Mouse (Mus musculus) cerebellum, adult 2 months (tissue): ENCODE data around the gene Cbfa2t3.

Source experiments
- CTCF ChIP-seq: fragments of 200-500 bp; IDR thresholded peaks from 2 replicates; pipeline ENCODE4 v1.5.1; 2011; ENCODE audit warnings: low read depth, mild to moderate bottlenecking, control low read depth, low read length, moderate library complexity, borderline replicate concordance; ENCODE audit not compliant: insufficient read depth
- POLR2A ChIP-seq: fragments of 200-500 bp; IDR thresholded peaks from 2 replicates; pipeline ENCODE4 v1.6.1; 2011; ENCODE audit warnings: low read length, control low read depth, borderline replicate concordance; ENCODE audit not compliant: insufficient read depth

GRCm38 (mm10) chr8:122711480-122711879 is 12.6 kb upstream of the Cbfa2t3 start:
- TF ChIP-seq CTCF (no peak), POLR2A (no peak)
